Mouse (Mus musculus): Measurements from ENCODE around the gene Cd28.
A peak's percentile ranks its signal among the peaks of the same experiment; 100 is the strongest.
"Not testable (repeated sequence)": the region's sequence is repeated elsewhere in the genome, so short reads cannot be mapped to it uniquely, and the experiment has no call there.

The Cd28 gene

GRCm38 (mm10) chr1:60799795-60800345 lies 83.3 kb downstream of the Cd28 start:
- no peak for DNase-seq (ENCODE audit: low read depth)

GRCm38 (mm10) chr1:60801210-60801671 lies 84.6 kb downstream of the Cd28 start:
- no peak for DNase-seq (ENCODE audit: low read depth)

- no peak for DNase-seq (ENCODE audit: low read depth)
Measured at GRCm38 (mm10) chr1:60803128-60803824, 86.7 kb downstream of the Cd28 start.

- peak; percentile 33 for DNase-seq (ENCODE audit: low read depth)
Measured at GRCm38 (mm10) chr1:60803825-60804696, 87.5 kb downstream of the Cd28 start.

- DNase-seq (ENCODE audit: low read depth), result no peak
Measured at GRCm38 (mm10) chr1:60805178-60805577, 88.6 kb downstream of the Cd28 start.

GRCm38 (mm10) chr1:60807748-60808147 lies 91.1 kb downstream of the Cd28 start:
- no peak for DNase-seq (ENCODE audit: low read depth)

- DNase-seq (ENCODE audit: low read depth), result no peak
Measured at GRCm38 (mm10) chr1:60808466-60808865, 91.9 kb downstream of the Cd28 start.

- no peak for DNase-seq (ENCODE audit: low read depth)
Measured at GRCm38 (mm10) chr1:60809166-60809565, 92.6 kb downstream of the Cd28 start.

GRCm38 (mm10) chr1:60810821-60811220 lies 94.2 kb downstream of the Cd28 start:
- no peak for DNase-seq (ENCODE audit: low read depth)

GRCm38 (mm10) chr1:60811998-60812397 lies 95.4 kb downstream of the Cd28 start:
- peak; percentile 53 for DNase-seq (ENCODE audit: low read depth)

GRCm38 (mm10) chr1:60813411-60813810 lies 96.8 kb downstream of the Cd28 start:
- DNase-seq (ENCODE audit: low read depth), result no peak

- DNase-seq (ENCODE audit: low read depth), result no peak
Measured at GRCm38 (mm10) chr1:60815912-60816311, 99.3 kb downstream of the Cd28 start.

GRCm38 (mm10) chr1:60818491-60818890 lies 101.9 kb downstream of the Cd28 start:
- DNase-seq (ENCODE audit: low read depth), result not testable (repeated sequence)

- DNase-seq (ENCODE audit: low read depth), result no peak
Measured at GRCm38 (mm10) chr1:60819993-60820392, 103.4 kb downstream of the Cd28 start.

GRCm38 (mm10) chr1:60820981-60821380 lies 104.4 kb downstream of the Cd28 start:
- no peak for DNase-seq (ENCODE audit: low read depth)

- DNase-seq (ENCODE audit: low read depth), result peak; percentile 64
Measured at GRCm38 (mm10) chr1:60821590-60821989, 105.0 kb downstream of the Cd28 start.
